Mouse (Mus musculus): Measurements from ENCODE around the gene Pbx3. TPM values are rescaled to one million over a fixed set of nuclear protein-coding genes. Genes with fewer than 3 reads are reported as not detected.

Pbx3 gene
- total and polyA plus RNA-seq, 2 experiments from 2014 or later, result 49.2 to 83.2 TPM

GRCm38 (mm10) chr2:34135316-34135715 is 237.6 kb downstream of the Pbx3 start:
- no peaks in the 10 kb centered on the region for H3K9me3 ChIP-seq (ENCODE audit: low read length)
- no peak overlapping the region for H3K4me2 ChIP-seq (ENCODE audit: low read depth)
- no peak for DNase-seq
- WGBS, result 34% methylated on average over 7 of the region's 7 CpGs
- H3K9ac ChIP-seq, result no peak overlapping the region
- H3K27ac ChIP-seq (ENCODE audit: low read depth, low read length), result no peak overlapping the region
- no peaks in the 10 kb centered on the region for H3K4me1 ChIP-seq (ENCODE audit: insufficient read depth)
- no peak overlapping the region for H3K4me3 ChIP-seq (ENCODE audit: low read depth, low read length)
- H3K27me3 ChIP-seq (ENCODE audit: insufficient read depth, low read length), result no peaks in the 10 kb centered on the region; the same call in 1 of the 2 replicates
- H3K36me3 ChIP-seq (ENCODE audit: insufficient read depth), result no peaks in the 10 kb centered on the region
- no peak for ATAC-seq
- TF ChIP-seq CTCF (IDR thresholded peaks at IDR 0.05; ENCODE audit: low read depth), result no peak

DNA sequence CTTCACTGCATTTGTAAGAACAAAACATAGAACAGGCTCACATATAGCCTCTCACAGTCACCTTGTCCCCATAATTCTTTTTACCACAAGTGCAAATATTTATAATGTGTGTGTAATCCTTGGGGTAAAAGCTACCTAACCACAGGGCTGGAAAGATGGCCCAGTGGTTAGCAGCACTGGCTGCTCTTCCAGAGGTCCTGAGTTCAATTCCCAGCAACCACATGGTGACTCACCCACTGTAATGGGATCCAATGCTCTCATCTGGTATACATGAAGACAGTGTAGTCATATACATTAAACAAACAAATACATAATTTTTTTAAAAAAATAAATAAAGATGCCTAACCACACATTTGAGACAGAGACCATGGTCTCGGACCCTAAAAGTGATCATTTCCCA is 240.2 kb downstream of the Pbx3 start:
- Histone ChIP-seq H3K9ac (no peak overlapping the region), H3K27me3 (ENCODE audit: insufficient read depth, low read length) (no peaks in the 10 kb centered on the region; the same call in 1 of the 2 replicates), H3K4me3 (ENCODE audit: low read depth, low read length) (no peak overlapping the region), H3K4me1 (ENCODE audit: insufficient read depth) (no peaks in the 10 kb centered on the region), H3K4me2 (ENCODE audit: low read depth) (no peak overlapping the region), H3K27ac (ENCODE audit: low read depth, low read length) (no peak overlapping the region), H3K36me3 (ENCODE audit: insufficient read depth) (no peaks in the 10 kb centered on the region), H3K9me3 (ENCODE audit: low read length) (no peaks in the 10 kb centered on the region)
- ATAC-seq (no peak), DNase-seq (no peak)
- no peak for TF ChIP-seq CTCF (IDR thresholded peaks at IDR 0.05; ENCODE audit: low read depth)
- WGBS, result 97% methylated on average over 1 of the region's 1 CpGs

DNA sequence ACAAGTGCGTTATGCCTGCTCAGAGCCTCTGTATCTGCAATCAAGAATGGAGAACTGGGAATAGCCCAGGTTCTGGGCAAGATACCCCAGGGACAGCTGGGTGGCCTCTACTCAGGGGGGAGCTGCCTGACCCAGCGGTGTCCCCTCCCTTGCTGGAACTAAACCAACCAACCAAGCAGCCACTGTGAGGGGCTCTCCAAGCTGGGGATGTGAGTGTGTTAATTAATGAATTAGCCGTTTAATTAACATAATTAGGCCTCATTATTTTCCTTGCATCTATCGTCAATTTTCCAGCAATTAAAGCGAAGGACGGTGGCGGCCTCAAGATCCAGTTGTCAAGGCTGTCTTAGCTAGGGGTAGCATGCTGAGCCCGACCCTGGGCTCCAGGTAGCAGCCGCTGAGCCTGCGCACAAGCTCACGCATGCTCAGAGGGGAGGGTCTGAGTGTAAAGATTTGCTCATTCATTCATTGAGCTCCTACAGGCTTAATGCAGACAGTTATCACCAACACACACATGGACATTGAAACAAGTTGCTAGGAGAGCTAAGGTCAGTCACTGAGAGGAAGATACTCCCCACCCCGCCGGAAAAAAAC is 243.2 kb downstream of the Pbx3 start:
- Histone ChIP-seq H3K4me2 (ENCODE audit: low read depth) (peak overlapping the region; percentile 37), H3K4me1 (ENCODE audit: insufficient read depth) (no peaks in the 10 kb centered on the region), H3K27ac (ENCODE audit: low read depth, low read length) (no peak overlapping the region), H3K36me3 (ENCODE audit: insufficient read depth) (no peaks in the 10 kb centered on the region), H3K4me3 (ENCODE audit: low read depth, low read length) (no peak overlapping the region), H3K9ac (no peak overlapping the region), H3K27me3 (ENCODE audit: insufficient read depth, low read length) (no peaks in the 10 kb centered on the region; the same call in 1 of the 2 replicates), H3K9me3 (ENCODE audit: low read length) (no peaks in the 10 kb centered on the region)
- peak; percentile 59 for DNase-seq
- peak; percentile 66 for ATAC-seq
- 19% methylated on average over 13 of the region's 13 CpGs for WGBS
- TF ChIP-seq CTCF (IDR thresholded peaks at IDR 0.05; ENCODE audit: low read depth), result no peak

DNA sequence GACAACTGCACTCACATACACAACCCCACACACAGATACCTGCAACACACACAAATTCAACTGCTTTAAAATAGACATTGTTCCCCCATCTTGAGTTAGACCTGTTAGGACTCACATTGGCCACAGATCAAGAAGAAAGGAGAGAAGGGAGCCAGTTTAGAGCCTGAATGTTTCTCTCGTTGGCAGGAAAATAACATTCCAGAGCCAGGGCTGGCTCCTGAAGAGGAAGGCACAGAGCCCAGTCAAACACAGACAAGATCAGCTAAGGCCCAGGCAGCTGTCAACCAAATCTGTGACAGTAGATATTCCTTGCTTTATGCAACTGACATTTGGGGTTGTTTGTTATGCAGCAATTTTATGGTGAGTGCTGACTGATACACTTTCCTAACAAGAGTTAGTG is 245.1 kb downstream of the Pbx3 start:
- WGBS, result 62% methylated on average over 1 of the region's 1 CpGs
- no peaks in the 10 kb centered on the region for H3K36me3 ChIP-seq (ENCODE audit: insufficient read depth)
- TF ChIP-seq CTCF (IDR thresholded peaks at IDR 0.05; ENCODE audit: low read depth), result no peak
- DNase-seq (peak; percentile 46), ATAC-seq (no peak)
- H3K4me1 ChIP-seq (ENCODE audit: insufficient read depth), result no peaks in the 10 kb centered on the region
- no peak overlapping the region for H3K4me2 ChIP-seq (ENCODE audit: low read depth)
- H3K9me3 ChIP-seq (ENCODE audit: low read length), result no peaks in the 10 kb centered on the region
- peaks cover 2% of the 10 kb centered on the region; the same call in 1 of the 2 replicates for H3K27me3 ChIP-seq (ENCODE audit: insufficient read depth, low read length)
- H3K27ac ChIP-seq (ENCODE audit: low read depth, low read length), result no peak overlapping the region
- H3K9ac ChIP-seq, result no peak overlapping the region
- no peak overlapping the region for H3K4me3 ChIP-seq (ENCODE audit: low read depth, low read length)

GRCm38 (mm10) chr2:34123896-34124295 is 249.0 kb downstream of the Pbx3 start:
- ATAC-seq, result no peak
- 87% methylated on average over 12 of the region's 12 CpGs for whole genome bisulfite sequencing
- H3K27me3 ChIP-seq (ENCODE audit: insufficient read depth, low read length), result 0 out of 2 replicates have a peak, but pooled peaks cover 3% of the 10 kb centered on the region

More at GRCm38 (mm10) chr2:34123896-34124295, 249.0 kb downstream of the Pbx3 start:
- H3K36me3 ChIP-seq (ENCODE audit: insufficient read depth), result no peaks in the 10 kb centered on the region
- no peak overlapping the region for H3K4me3 ChIP-seq (ENCODE audit: low read depth, low read length)
- no peaks in the 10 kb centered on the region for H3K4me1 ChIP-seq (ENCODE audit: insufficient read depth)
- H3K27ac ChIP-seq (ENCODE audit: low read depth, low read length), result no peak overlapping the region
- H3K9ac ChIP-seq, result no peak overlapping the region
- DNase-seq, result no peak
- H3K9me3 ChIP-seq (ENCODE audit: low read length), result no peaks in the 10 kb centered on the region
- TF ChIP-seq CTCF (IDR thresholded peaks at IDR 0.05; ENCODE audit: low read depth), result no peak
- H3K4me2 ChIP-seq (ENCODE audit: low read depth), result no peak overlapping the region

Other genes with a start within 250 kb of the Pbx3 start
- 78.9 and 102 TPM in 2 replicates for gene Mapkap1, start 33.6 kb upstream of the Pbx3 start, total RNA-seq (2014; rRNA removed)
- gene Mapkap1, start 33.6 kb upstream of the Pbx3 start, polyA plus RNA-seq (2015; fragmentation: Nextera tagmentation; extraction: Ambion mirVana), result 89.8 and 102 TPM in 2 replicates